Mouse (Mus musculus) forebrain, embryonic 16.5 days (tissue): ENCODE results near the gene Ccdc6. TPM values are rescaled to one million over a fixed set of nuclear protein-coding genes. Genes with fewer than 3 reads are reported as not detected.

Experiments
- ATAC-seq: fragments of 200-750 bp; cut with Nextera tagmentation; 2 replicates; pipeline ENCODE4 v1.8.0; 2017; ENCODE audit warnings: mild to moderate bottlenecking, moderate library complexity
- H3K27ac ChIP-seq: fragments of 300-500 bp; sonication (generic); 2 replicates; pipeline ENCODE4 v1.5.1; 2014; ENCODE audit warnings: low read length, control low read depth
- H3K27me3 ChIP-seq: fragments of 300-500 bp; sonication (generic); replicated peaks from 2 replicates; pipeline ENCODE4 v1.6.1; 2014; ENCODE audit warnings: low read length; ENCODE audit not compliant: control insufficient read depth, insufficient read depth
- H3K36me3 ChIP-seq: fragments of 300-500 bp; sonication (generic); 2 replicates; pipeline ENCODE4 v1.6.1; 2014; ENCODE audit not compliant: control insufficient read depth, insufficient read depth
- H3K4me1 ChIP-seq: fragments of 300-500 bp; sonication (generic); replicated peaks from 2 replicates; pipeline ENCODE4 v1.6.1; 2014; ENCODE audit warnings: low read length; ENCODE audit not compliant: control insufficient read depth, insufficient read depth
- H3K4me2 ChIP-seq: fragments of 300-500 bp; sonication (generic); 2 replicates; pipeline ENCODE4 v1.6.1; 2014; ENCODE audit warnings: mild to moderate bottlenecking, low read length, control low read depth
- H3K4me3 ChIP-seq: fragments of 300-500 bp; sonication (generic); replicated peaks from 2 replicates; pipeline ENCODE4 v1.5.1; 2014; ENCODE audit warnings: mild to moderate bottlenecking, low read length, control low read depth
- H3K9ac ChIP-seq: fragments of 300-500 bp; sonication (generic); replicated peaks from 2 replicates; pipeline ENCODE4 v1.6.1; 2014; ENCODE audit warnings: low read depth, low read length, control low read depth
- H3K9me3 ChIP-seq: fragments of 300-500 bp; sonication (generic); 2 replicates; pipeline ENCODE4 v1.6.1; 2016; ENCODE audit warnings: low read length; ENCODE audit not compliant: control insufficient read depth
- WGBS: fragments of 180-500 bp; shearing (Covaris S2); extraction: QIAGEN DNeasy Blood & Tissue Kit; methylation state at CpG from one replicate; pipeline ENCODE4 v1.1.7; 2014; 5-methylcytosine and 5-hydroxymethylcytosine counted together
- polyA plus RNA-seq: library from polyadenylated mRNA; unstranded; fragments of >200 nt; fragmentation: Nextera tagmentation; extraction: Ambion mirVana; gene quantifications from 2 replicates; pipeline ENCODE4 v1.2.1, GENCODE M21; 2015

The Ccdc6 gene
- polyA plus RNA-seq, 1 experiment from 2014 or later, result 18.1 TPM

DNA sequence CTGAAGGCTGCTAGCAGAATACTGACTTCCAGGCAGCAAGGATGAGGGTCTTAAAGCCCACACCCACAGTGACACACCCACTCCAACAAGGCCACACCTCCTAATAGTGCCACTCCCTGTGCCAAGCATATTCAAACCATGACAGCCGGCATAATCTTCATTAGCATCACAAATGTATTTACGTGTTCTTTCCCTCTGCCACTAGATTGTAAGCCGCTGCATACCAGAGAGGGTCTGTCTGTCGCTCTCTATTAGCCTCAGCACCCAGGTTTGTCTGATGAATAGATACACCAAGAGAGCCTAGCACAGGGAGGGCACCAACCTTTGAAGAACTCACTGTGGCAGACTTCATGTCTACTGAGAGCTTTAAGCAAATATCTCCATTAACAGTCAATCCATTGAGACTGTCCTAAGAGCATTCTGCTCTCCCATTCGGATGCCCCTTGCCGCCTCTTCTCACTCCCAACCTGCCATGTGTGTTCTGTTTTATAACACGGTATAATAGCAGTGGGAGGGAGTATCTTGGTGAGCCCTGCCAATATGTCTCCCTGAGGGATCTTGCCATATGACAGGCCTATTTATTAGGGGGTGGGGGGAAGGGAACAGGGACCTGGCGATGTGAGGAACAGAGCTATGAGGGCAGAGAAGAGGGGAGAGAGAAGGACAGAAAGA, 30.3 kb upstream of the Ccdc6 start:
- Histone ChIP-seq H3K4me3 (no peak overlapping the region), H3K27me3 (no peaks in the 10 kb centered on the region), H3K9me3 (peaks cover 3% of the 10 kb centered on the region; the same call in 1 of the 2 replicates), H3K36me3 (no peaks in the 10 kb centered on the region), H3K4me2 (no peak overlapping the region), H3K27ac (no peak overlapping the region), H3K4me1 (peaks cover 6% of the 10 kb centered on the region), H3K9ac (no peak overlapping the region)
- WGBS, result 22% methylated on average over 8 of the region's 8 CpGs
- peak; percentile 63 for ATAC-seq

DNA sequence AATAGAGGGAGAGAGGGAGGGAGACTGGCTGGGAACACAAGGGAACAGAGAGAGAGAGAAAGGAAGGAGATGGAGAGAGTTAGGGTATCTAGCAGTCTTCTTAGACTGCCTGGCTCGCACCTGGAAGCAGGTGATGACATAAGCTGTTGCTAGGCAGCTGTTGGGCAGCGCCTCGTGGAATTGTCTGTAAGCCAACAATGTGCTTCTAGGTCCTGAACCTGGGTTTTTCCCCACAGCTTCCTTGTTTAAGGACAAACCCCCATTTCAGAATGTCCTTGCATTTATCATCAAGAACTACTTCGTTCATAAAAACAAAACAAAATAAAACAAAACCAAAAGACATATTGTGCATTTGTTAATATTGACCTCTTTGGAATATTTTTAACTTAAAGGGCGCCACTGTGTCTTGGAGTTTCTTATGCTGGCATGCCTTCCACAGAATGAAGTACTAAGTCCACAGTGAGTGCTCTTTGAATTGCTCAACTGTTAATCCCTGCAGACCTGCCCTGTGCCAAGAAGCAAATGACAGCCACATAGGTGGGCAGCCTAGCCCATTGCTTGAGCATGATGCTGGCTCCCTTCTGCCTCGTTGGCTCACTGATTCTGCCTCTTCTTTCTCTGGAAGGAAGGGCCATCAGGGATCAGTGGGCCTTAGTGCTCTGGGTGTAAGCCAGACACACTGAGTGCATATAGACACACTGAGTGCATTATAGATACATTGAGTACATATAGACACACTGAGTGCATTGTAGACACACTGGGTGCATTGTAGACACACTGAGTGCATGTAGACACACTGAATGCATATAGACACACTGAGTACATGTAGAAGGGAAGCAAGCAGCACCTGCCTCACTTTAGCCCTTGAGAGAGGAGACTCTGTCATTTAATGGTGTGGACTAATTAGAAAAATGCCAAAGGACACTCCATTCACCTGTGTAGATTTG, 29.5 kb upstream of the Ccdc6 start:
- Histone ChIP-seq H3K36me3 (no peaks in the 10 kb centered on the region), H3K4me2 (no peak overlapping the region), H3K27ac (no peak overlapping the region), H3K9ac (no peak overlapping the region), H3K9me3 (peaks cover 3% of the 10 kb centered on the region; the same call in 1 of the 2 replicates), H3K4me1 (peaks cover 6% of the 10 kb centered on the region), H3K27me3 (no peaks in the 10 kb centered on the region), H3K4me3 (no peak overlapping the region)
- ATAC-seq, result no peak; the same call in 1 of the 2 replicates
- 60% methylated on average over 6 of the region's 6 CpGs for WGBS

DNA sequence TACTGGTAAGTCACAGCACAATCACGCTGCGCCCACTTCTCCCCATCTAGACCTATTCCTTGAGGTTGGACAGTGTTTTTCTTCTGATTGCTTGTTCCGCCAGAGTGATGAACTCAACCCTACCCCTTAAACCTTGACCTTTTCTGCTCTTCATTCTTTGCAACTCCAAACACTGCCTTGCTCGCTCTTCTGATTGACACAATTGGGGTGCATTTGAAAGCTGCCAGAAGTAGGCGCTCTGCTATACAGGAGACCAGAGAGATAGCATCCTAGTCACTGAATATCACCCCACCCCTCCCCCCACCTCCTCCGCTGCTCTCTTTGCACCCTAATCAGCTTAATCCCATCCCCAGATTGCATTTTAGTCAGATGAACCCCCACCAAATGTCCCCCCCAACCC, 27.6 kb upstream of the Ccdc6 start:
- Histone ChIP-seq H3K36me3 (no peaks in the 10 kb centered on the region), H3K9me3 (peaks cover 3% of the 10 kb centered on the region; the same call in 1 of the 2 replicates), H3K9ac (no peak overlapping the region), H3K4me3 (no peak overlapping the region), H3K4me2 (no peak overlapping the region), H3K27me3 (no peaks in the 10 kb centered on the region), H3K4me1 (peaks cover 6% of the 10 kb centered on the region), H3K27ac (no peak overlapping the region)
- WGBS, result 62% methylated on average over 6 of the region's 6 CpGs
- ATAC-seq, result no peak

DNA sequence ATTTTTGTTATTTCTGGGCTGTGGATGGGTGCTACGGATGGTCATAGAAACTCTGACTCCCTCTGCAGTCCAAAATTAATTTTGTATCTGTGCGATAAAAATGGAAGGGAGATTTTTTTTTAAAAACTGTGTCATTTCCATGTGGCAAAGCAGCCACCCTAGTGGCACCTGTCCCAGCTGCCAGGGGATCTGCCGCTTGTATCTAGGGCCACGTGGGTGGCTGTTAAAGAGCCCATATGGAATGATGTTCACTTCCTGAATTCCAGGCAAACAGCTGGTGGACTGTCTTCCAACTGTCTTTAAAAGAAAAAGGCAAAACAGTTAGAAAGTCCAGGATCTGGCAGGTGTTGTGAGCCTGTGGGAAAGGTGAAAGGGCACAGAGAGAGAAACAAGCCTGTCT, 25.6 kb upstream of the Ccdc6 start:
- H3K27ac ChIP-seq, result no peak overlapping the region
- peaks cover 3% of the 10 kb centered on the region; the same call in 1 of the 2 replicates for H3K9me3 ChIP-seq
- no peak overlapping the region for H3K4me3 ChIP-seq
- H3K36me3 ChIP-seq, result no peaks in the 10 kb centered on the region
- no peaks in the 10 kb centered on the region for H3K27me3 ChIP-seq
- H3K4me1 ChIP-seq, result peaks cover 6% of the 10 kb centered on the region
- WGBS, result 84% methylated on average over 4 of the region's 4 CpGs
- no peak overlapping the region for H3K4me2 ChIP-seq
- no peak for ATAC-seq
- H3K9ac ChIP-seq, result no peak overlapping the region

DNA sequence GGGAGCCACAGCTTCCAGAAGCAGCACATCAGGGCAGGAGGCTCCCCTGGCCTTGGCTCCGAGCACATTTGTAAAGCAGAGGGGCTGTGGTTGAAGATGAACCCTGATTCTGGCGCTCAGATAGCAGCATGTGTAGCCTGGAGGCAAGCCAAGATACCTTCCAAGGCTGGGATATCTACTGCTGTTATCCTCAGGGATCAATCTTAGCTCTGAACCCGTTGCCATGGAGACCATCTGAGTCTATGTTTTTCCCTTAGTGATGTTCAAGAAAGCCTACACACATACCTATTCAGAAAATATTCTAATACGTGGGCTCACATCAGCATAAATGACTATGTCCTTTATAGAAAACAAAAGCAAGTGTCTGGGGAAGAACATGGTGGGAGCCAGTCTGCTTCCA, 19.5 kb upstream of the Ccdc6 start:
- peak; percentile 73 for ATAC-seq

DNA sequence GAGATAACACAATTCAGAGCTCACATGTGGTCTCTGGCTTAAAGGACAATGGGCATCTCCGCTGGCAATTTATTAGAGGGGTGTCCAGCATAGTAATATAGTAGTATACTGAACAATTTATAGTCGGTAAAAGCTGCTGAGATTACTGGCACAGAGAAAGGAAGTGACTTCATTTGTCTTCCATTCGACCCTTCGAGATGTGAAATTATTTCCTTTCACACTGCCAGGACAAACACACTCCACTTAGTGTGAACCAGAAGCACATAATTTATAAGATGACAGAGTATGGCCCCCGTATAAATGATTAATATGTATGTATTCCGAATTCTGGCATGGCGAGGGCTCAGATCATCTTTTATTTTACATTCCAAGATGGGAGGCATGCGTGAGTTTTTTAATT, 16.0 kb upstream of the Ccdc6 start:
- no peaks in the 10 kb centered on the region for H3K27me3 ChIP-seq
- peaks cover 12% of the 10 kb centered on the region for H3K4me1 ChIP-seq
- no peak overlapping the region for H3K4me2 ChIP-seq
- no peak overlapping the region for H3K9ac ChIP-seq
- WGBS, result 49% methylated on average over 8 of the region's 8 CpGs
- H3K36me3 ChIP-seq, result no peaks in the 10 kb centered on the region
- H3K9me3 ChIP-seq, result no peaks in the 10 kb centered on the region
- no peak overlapping the region for H3K4me3 ChIP-seq
- no peak for ATAC-seq
- no peak overlapping the region for H3K27ac ChIP-seq

More for the DNA sequence above, 19.5 kb upstream of the Ccdc6 start:
- H3K9me3 ChIP-seq, result no peaks in the 10 kb centered on the region
- H3K27ac ChIP-seq, result peak overlapping the region; percentile 68; the same call in 1 of the 2 replicates
- no peaks in the 10 kb centered on the region for H3K27me3 ChIP-seq
- H3K4me3 ChIP-seq, result no peak overlapping the region
- no peaks in the 10 kb centered on the region for H3K36me3 ChIP-seq
- H3K9ac ChIP-seq, result no peak overlapping the region
- 55% methylated on average over 4 of the region's 4 CpGs for WGBS
- peaks cover 12% of the 10 kb centered on the region for H3K4me1 ChIP-seq
- H3K4me2 ChIP-seq, result no peak overlapping the region

DNA sequence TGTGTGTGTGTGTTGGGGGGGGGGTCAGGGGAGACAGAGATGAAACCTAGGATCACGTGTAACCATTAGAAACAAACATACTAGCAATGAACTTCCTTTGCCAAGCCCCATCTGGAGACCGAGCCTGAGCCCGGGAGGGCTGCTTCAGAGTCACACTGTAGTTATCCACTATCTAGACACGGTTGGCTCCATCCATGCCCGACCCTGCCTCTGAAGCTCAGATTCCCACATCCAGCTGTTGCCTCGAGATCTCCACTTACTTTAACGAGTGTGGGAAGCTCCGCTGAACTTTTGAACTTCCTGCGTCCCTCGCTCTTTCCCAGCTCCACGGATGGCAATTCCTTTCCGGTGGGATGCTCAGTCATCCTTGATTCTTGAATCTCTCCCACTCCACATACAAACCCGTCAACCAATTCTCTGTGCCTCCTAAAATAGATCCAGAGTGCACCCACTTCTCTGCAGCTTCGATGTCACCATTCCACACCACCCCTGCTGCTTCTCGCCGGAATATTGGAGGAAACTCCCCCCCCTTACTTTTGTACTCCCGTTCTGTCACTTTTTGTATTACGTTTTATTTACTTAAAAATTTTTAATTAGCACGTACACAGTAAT, 15.3 kb upstream of the Ccdc6 start:
- H3K9ac ChIP-seq, result no peak overlapping the region
- no peak overlapping the region for H3K4me3 ChIP-seq
- no peaks in the 10 kb centered on the region for H3K27me3 ChIP-seq
- no peak overlapping the region for H3K27ac ChIP-seq
- no peak for ATAC-seq
- peaks cover 12% of the 10 kb centered on the region for H3K4me1 ChIP-seq
- no peak overlapping the region for H3K4me2 ChIP-seq
- no peaks in the 10 kb centered on the region for H3K9me3 ChIP-seq
- H3K36me3 ChIP-seq, result no peaks in the 10 kb centered on the region
- WGBS, result 67% methylated on average over 19 of the region's 19 CpGs

DNA sequence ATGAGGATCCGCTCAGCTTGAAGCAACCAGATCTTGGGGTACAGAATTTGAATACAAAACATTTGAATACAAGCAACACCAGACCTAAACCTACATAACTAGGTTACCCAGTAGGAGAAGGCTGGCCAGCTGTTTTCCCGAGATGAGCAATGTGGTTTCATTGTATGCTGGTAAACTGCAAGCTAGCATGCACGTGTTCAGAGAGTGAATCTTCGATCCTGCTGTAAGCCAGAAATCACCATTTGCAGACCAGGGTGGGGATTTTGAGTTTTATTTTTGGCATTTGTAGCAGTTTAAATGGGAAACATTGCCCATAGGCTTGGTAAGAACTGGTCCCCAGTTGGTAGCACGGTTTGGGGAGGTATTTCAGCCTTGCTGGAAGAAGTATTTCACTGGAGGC, 13.7 kb upstream of the Ccdc6 start:
- Histone ChIP-seq H3K9me3 (no peaks in the 10 kb centered on the region), H3K4me1 (0 out of 2 replicates have a peak, but pooled peaks cover 4% of the 10 kb centered on the region), H3K9ac (no peak overlapping the region), H3K27ac (no peak overlapping the region), H3K4me3 (no peak overlapping the region), H3K27me3 (no peaks in the 10 kb centered on the region), H3K36me3 (no peaks in the 10 kb centered on the region), H3K4me2 (no peak overlapping the region)
- 83% methylated on average over 5 of the region's 5 CpGs for WGBS
- ATAC-seq, result no peak
